Mouse (Mus musculus): ENCODE results near the gene Stab2.

Gene Stab2

GRCm38 (mm10) chr10:87007385-87008214 is at the start of gene Stab2:
TSS of gene Stab2 (minus strand) at chr10:87008025.
- no peak for DNase-seq

DNA sequence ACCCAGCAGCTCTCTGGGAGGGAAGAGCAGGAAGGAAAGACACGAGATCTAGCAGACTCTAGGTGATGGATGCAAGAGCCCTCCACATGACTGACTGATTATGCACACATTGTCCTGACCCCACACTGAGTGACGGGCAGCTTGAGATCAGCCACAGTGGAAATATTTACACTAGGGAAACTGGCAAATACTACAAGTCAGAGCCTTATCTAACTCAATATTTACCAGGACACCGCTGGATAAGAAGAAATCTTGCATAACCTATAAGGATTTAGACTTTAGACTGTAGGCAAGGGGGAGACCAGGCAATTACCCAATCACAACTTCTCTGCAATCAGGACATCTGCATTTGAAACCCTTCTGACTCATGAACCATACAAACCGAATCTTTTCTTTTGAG is 43.9 kb upstream of the Stab2 start:
- no peak for DNase-seq

DNA sequence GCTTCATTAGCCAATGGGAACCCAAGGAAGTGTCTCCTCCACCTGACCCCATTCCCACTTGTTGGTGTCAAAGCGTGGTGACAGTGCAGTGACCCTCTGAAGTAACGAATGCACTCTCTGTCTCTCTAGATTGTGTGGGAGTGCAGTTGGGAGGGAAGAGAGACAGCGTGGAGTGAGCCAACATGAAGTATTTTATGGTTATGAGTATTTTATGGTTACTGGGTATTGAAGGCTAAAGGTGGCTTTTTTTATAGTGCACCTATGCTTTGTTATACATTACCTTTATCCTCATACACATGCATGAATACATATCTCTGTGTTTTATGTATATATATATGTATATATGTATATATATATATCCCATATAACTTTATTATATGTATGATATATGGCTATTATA is 41.4 kb upstream of the Stab2 start:
- DNase-seq = no peak

GRCm38 (mm10) chr10:87046931-87047468 is 39.2 kb upstream of the Stab2 start:
- DNase-seq = no peak

- no peak for DNase-seq
Observed at GRCm38 (mm10) chr10:87046469-87046868, 38.6 kb upstream of the Stab2 start.

- no peak for DNase-seq
Observed at GRCm38 (mm10) chr10:87045273-87045672, 37.4 kb upstream of the Stab2 start.

DNA sequence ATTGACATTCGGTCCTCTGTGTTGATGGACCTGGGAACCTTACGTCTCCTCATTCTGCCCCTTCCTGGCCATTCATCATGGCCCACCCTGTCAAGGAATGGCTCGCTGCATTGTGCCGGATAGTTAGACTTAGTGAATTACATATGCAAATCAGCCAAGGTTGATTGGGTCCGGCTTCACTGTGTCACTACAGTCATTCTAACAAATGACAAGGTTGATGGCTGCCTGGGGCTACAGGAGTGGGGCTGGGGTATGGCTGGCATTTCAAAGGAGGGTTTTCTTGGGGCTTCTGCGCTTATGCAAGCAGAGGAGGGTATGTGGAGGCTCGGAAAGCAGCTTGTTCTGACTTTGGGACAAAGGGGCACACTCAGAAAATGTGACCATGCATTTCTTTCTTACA is 33.4 kb upstream of the Stab2 start:
- DNase-seq = no peak

DNA sequence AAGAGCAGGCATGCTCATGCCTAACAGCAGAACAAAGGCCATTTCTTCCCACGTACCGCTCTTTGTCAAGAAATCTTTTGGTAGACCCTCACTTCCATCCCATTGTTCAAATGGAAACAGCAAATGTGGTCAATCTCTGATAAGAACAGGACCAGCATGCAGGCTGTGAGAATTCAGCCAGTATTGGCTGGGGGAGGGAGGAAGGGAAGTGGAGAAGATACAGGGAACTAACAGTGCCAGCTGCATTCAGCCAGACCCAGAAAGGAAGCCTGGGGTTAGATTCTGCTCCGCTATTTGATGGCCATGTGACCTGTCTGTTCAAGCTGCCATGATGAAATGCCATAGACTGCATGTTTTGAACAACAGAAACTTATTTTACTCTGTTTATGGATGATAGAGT is 32.0 kb upstream of the Stab2 start:
- DNase-seq = no peak

DNA sequence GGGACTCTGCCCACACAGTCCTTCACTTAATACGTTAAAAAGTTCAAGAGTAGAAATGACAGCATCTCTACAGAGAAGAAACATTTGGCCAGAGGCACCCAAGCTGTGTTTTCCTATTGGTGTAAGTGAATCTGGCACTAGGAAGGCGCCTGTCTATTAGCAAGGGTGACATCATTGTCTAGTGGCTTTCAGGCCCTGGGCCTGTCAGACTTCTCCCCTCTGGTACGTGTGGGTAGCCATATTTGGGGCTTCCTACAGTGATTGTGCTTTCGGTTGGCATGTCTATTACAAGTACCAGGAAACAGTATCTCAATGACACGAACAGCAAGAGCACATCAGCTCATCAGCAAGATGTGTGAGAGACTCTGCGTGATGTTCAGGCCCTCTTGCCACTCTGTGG is 31.5 kb upstream of the Stab2 start:
- DNase-seq = no peak

- no peak for DNase-seq
Observed at GRCm38 (mm10) chr10:87037062-87037461, 29.2 kb upstream of the Stab2 start.

- DNase-seq = no peak
Observed at GRCm38 (mm10) chr10:87036271-87036703, 28.5 kb upstream of the Stab2 start.

GRCm38 (mm10) chr10:87035866-87036265 is 28.0 kb upstream of the Stab2 start:
- DNase-seq = no peak

DNA sequence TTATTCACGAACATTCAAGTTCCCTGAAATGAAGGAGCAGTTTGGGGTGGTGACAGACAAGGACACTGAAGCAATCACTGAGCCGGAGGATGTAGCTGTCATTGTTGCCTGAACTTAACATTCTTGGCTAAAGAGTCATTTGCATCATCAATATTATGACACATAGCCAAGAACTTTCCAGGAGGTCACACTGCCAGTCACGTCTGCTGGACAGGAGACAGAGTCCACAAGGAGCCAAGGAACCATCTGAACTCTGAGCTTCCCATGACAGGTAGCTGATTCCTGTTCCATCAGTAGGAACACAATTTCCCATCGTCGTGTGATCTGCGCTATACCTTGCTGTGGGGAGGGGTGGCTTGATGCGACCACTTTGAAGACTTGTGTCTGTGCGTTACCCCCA is 24.9 kb upstream of the Stab2 start:
- no peak for DNase-seq

DNA sequence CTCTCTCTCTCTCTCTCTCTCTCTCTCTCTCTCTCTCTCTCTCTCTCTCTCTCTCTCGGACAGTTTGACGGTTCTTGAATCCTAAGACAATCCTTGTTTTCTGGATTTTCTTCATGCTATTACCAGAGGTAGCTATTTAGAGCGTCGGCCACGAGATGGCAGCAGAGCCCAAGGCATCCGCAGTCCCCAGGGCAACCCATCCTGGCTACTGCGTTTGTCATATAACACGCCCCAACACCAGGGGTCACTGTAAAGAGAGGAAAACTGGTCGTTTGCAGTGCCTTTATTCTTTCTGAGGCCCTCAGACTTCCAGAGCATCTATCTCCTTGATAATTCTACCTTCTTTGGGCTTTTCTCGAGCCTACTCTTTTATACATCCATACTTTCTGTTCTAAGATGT is 17.1 kb upstream of the Stab2 start:
- DNase-seq = peak; percentile 55

DNA sequence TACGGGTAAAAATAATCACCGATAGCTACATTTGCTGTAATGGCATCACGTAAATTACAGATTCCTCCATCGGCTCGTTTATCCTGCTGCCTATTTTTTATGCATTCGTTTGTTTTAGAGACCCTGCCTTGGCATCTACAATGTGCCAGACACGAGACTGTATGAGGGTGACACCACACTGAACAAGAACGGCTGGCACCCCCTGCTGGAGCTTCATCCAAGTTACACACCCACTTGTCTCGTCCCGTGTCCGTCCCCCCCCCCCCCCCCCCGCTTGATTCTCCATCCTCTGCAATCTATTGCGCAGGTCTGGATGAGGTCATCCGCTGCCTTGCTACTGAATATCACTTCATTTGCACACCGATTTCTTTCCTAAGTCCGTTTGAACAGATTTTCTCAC is 12.9 kb upstream of the Stab2 start:
- peak; percentile 22 for DNase-seq

- DNase-seq = no peak
Observed at GRCm38 (mm10) chr10:87018876-87019275, 11.1 kb upstream of the Stab2 start.

DNA sequence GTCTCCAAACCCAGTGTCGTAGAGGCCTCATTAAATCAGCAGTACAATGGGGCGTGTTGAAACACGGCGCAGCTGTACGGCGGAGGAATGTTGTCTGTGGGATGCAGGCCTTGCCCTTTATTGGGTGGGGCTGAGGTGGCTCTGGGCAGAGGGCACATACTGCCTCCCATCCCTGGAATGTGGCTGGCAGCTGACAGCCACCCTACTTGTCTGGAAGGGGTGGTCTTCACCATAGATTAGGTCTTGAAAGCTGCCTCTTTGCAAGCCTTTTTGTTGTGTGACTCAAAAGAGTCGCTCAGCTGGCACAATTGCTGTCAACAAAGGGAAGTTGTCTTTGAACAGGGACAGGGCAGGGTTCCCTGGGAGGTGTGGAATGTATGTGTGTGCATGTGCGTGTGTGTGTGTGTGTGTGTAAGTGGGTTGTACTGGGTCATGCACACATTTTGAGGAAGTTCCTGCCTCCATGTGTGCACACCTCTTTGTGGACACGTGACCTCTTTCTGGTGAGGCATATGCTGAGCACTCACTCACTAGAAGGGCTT is 8.4 kb upstream of the Stab2 start:
- DNase-seq = no peak

- no peak for DNase-seq
Observed at GRCm38 (mm10) chr10:87015403-87015802, 7.6 kb upstream of the Stab2 start.

GRCm38 (mm10) chr10:87014391-87014965 is 6.7 kb upstream of the Stab2 start:
- no peak for DNase-seq

DNA sequence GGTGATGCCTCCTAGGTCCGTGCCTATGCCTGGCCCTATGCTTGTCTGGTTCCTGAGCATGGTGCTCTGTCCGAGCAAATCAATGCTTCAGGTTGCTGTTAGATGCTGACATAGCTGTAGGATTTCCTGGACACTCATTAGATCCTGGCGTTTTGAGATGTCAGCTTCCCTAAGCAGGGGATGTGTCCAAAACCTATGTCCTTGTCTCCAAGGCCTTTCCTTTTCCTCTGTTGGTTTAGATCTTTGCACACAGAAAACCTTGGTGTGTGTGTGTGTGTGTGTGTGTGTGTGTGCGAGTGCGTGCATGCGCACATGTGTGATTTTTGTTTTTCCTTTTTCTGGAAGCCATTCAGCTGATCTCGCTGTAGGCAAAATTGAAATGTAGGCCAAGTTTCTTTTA is 4.3 kb upstream of the Stab2 start:
- no peak for DNase-seq

DNA sequence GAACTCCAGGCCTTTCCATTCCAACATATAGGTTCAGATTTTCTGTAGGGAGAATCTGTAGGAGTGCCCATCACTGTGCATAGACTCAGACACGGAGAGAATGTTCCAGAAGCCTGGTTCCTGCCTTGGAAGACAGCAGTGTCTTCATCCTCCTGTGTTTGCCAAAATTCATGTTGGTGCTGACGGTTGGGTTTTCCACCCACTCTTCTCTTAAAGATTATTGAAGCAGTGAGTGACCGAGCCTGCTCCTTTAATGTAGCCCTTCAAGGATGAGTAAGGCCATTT is 332 bp upstream of the Stab2 start:
- no peak for DNase-seq

- no peak for DNase-seq
Observed at GRCm38 (mm10) chr10:86992238-86992976, 15.4 kb downstream of the Stab2 start.

GRCm38 (mm10) chr10:86990666-86991065 is 17.2 kb downstream of the Stab2 start:
- no peak for DNase-seq

DNA sequence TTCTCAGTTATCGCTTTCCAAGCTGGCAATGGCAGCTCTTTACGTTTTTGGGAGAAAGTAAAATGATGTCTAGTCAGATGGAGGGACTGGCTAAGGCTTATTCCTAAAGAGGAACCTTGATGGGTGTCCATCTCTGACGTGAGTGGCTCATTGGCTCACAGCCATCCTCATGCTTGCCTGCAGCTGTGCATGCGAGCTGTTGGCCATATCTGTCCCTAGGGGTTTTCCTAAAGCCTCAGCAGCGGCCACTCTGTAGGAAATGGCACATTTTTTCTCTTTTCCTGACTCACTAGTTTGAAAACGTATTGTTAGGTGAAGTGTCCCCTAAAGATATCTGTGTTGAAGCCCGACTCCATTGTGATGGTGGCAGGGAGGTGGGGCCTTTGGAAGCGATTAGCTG is 18.0 kb downstream of the Stab2 start:
- DNase-seq = no peak

Measured in cerebellum, adult 11 months (tissue).